Mouse (Mus musculus) natural killer cell, adult 2 months (primary cell): ENCODE measurements around the gene Xrcc3.
A peak's percentile ranks its signal among the peaks of the same experiment; 100 is the strongest.

ENCODE experiments used
- DNase-seq, 2 experiments: peaks; one replicate each; pipeline ENCODE4 v3.0.0; 2022; ENCODE audit warnings: low spot score in 2 of 2

Gene Xrcc3

GRCm38 (mm10) chr12:111813766-111814617 is at the start of gene Xrcc3, which contains the start of gene Zfyve21:
Gene Xrcc3, minus strand, starts transcription at chr12:111813873.
Gene Zfyve21, plus strand, starts transcription at chr12:111814170.
- peak; percentile 98 for DNase-seq

GRCm38 (mm10) chr12:111855448-111855847 is 41.8 kb upstream of the Xrcc3 start:
- DNase-seq, result no peak

GRCm38 (mm10) chr12:111853546-111853945 is 39.9 kb upstream of the Xrcc3 start:
- no peak for DNase-seq

- DNase-seq, result no peak
Measured at GRCm38 (mm10) chr12:111853011-111853436, 39.4 kb upstream of the Xrcc3 start.

GRCm38 (mm10) chr12:111851745-111852144 is 38.1 kb upstream of the Xrcc3 start:
- no peak for DNase-seq

- DNase-seq, result no peak
Measured at GRCm38 (mm10) chr12:111851235-111851634, 37.6 kb upstream of the Xrcc3 start.

GRCm38 (mm10) chr12:111848300-111848798 is 34.7 kb upstream of the Xrcc3 start:
- DNase-seq, result no peak

DNA sequence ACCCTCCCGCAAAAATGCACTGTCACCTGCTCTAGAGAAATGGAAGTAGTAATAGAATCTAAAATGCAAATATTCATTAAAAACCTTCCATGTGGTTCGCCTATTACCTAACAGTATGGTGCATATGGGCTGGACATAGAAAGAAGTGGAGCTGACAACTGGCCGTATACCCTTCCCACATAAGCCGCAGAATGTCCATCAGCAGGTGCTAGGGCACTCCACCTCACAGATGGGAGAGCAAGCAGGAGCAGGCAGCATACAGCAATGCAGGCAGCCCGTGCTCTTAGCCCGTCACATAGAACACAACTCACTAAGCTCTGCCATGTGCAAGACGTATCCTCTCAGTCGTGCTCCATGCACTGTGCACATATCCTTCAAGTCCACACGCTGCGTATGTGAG is 33.1 kb upstream of the Xrcc3 start:
- no peak for DNase-seq

DNA sequence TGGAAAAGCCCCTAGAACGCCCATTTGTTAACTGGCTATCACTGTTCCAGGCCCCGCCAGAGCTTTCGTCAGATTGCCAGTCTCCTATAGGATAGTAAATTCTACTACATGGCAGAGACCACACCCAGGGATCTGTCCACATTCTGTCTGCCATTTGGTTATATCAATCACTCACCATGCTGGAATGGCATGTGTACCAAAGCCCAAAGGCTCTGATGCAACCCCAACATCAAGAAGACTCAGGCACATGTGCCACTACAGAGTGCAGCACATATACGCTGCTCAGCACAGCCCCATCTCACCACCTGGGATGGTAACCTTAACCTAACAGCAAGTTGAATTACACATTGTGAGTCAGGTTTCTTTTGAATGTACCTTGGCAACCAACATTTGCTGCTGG is 32.3 kb upstream of the Xrcc3 start:
- DNase-seq, result no peak

DNA sequence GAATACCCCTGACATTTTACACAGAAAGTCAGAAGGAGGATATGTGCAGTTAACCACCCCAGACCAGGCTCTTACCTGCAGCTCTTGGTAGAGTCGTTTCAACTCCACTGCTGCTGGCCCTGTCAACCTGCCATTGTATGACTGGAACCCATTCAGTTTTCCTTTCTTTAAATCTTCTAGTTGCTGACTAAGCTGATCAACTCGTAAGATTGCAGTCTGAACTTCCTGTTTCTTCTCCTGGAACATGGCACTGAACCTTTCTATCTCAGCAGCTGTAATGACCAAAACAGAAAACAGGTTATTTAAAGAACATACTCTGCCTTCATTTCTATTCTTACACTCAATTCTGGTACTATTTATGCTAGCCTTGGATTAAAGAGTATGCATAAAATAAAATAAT is 29.8 kb upstream of the Xrcc3 start:
- no peak for DNase-seq

GRCm38 (mm10) chr12:111842565-111843433 is 29.1 kb upstream of the Xrcc3 start:
- DNase-seq, result no peak

DNA sequence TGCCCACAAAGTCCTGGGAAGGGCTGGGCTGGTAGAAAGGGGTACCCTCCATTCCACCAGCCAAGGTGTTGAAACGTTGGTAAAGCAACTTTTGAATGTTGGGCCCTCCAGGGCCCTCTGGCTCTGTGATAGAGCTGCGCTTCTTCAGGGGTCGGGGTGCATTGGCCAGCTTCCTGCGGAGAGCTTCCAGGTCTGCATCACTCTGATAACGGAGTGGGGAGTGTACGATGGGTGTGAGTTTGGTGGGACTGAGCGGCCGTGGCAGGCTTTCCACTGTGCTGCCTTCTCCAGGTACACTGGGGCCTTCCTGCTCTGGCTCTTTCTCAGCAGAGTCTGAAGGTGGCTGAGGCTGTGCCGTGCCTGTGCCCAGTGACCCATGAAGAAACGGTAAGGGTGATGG is 19.8 kb upstream of the Xrcc3 start:
- DNase-seq, result no peak

- no peak for DNase-seq
Measured at GRCm38 (mm10) chr12:111832643-111833042, 19.0 kb upstream of the Xrcc3 start.

DNA sequence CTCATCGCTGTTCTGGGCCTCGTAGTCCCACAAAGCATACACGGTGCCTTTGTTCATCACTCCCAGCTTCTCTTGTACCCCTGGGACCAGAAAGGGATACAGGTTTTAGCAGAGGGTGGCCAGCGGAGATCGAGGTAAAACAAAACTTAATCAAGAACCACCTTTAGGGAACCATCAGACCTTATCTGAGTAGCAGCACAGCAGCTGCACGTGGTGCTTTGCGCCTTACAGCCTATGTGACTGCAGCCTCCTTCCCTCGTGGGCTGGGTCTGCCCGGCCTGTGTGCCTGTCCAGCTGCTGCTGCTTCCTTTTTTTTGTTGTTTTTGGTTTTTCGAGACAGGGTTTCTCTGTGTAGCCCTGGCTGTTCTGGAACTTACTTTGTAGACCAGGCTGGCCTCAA is 16.7 kb upstream of the Xrcc3 start:
- DNase-seq, result no peak

- no peak for DNase-seq
Measured at GRCm38 (mm10) chr12:111829954-111830353, 16.3 kb upstream of the Xrcc3 start.

DNA sequence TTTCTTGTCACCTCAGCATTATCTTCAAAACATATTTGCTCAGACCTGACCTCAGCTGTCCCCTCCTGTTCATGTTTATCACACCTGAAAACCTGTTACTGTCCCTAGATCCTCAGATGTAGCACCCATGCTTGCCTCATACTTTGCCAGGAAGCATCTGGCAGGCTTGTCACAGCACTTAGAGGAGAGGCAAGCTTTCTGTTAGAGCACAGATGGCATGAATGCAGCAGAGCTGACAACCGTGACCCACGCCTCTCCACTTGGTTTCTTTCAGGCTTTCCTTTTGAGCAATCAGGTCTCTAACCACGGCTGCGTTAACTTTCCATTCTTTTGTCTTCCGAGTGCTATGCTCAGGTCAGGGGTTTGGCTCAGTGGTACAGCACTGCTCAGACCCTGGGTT is 15.8 kb upstream of the Xrcc3 start:
- DNase-seq, result no peak

DNA sequence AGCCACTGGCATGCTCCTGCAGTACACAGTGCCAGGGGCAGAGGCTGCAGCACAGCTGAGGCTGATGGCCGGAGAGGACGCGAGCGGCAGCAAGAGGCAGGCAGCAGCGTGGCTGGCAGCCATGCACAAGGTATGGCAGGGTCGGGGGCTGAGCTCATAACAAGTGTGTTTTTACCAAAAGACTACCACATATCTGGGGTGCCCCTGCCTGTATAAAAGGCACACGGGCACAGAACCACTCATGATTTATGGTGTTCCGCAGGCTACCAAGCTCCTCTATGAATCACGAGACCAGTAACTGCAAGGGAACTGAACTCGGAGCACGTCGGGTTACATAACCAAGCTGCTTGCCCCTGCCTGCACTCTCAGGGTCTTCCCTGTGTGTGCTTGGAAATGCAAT is 13.9 kb upstream of the Xrcc3 start:
- no peak for DNase-seq

DNA sequence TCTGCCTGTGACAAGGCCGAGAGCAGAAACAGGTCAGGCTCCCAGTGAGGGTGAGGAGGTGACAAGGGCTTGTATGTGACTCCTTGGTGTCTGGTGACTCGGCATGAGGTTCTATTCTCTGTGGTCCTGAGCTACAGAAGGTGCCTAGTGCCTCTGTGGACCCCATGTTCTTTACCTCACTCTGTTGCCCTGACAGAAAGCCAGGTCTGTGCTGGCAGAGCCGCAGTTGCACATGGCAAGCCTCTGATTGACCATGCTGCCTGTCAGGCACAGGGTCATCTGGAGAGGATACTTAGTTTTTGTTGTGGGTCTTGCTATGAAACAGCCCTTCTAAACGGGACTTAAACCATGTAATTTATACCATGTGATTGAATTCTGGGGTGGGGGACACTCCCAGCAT is 8.3 kb upstream of the Xrcc3 start:
- no peak for DNase-seq

GRCm38 (mm10) chr12:111820708-111821107 is 7.0 kb upstream of the Xrcc3 start:
- no peak for DNase-seq

- no peak for DNase-seq
Measured at GRCm38 (mm10) chr12:111819936-111820335, 6.3 kb upstream of the Xrcc3 start.

DNA sequence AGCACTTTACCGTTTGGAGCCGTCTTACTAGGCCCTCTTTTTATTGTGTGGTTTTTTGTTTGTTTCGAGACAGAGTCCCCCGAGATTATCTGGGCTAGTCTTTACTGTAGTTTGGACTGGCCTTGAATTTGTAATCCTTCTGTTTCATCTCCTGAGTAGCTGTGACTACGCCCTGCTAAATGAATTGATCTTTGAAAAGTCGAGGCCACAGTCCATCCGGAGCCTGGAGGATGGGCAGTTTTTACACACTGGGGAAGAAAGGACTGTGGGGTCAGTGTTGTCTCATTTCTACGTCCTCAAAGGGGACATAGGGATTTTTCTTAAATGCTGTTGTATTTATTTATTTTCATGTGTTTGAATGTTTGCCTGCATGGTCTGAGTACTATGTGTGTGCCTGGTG is 4.3 kb upstream of the Xrcc3 start:
- no peak for DNase-seq

- DNase-seq, result no peak
Measured at GRCm38 (mm10) chr12:111816967-111817366, 3.3 kb upstream of the Xrcc3 start.

DNA sequence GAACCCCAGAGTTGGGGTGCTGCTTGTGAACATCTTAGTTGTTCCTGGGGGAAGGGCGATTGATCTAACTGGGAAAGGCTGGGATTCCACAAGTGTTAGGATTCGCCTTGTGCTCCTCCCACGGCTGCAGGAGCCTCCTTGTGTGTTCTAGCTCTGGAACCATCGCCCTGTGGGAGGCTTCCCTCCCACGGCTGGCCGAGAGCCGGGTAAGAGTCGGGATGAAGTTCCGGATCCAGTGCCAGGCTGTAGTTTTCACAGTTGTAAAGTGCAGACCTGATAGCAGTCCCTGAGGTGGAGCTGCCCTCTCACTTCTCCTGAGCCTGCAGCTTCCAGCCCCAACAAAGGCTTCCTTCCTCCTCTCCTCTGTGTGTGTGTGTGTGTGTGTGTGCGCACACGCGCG is 2.9 kb upstream of the Xrcc3 start:
- DNase-seq, result no peak
